Mouse (Mus musculus) urinary bladder, postnatal 4 days (tissue): ENCODE measurements at regions not wholly inside any gene's neighbourhood (a gene's known extent, or its start where the extent isn't known, plus 50 kb on each side); places are given as distances from the start of the nearest gene placed in this dataset.

Experiments used
- DNase-seq, 2 experiments: peaks; one replicate each; pipeline ENCODE4 v3.0.0; 2021 to 2022; ENCODE audit warnings: low spot score in 2 of 2

DNA sequence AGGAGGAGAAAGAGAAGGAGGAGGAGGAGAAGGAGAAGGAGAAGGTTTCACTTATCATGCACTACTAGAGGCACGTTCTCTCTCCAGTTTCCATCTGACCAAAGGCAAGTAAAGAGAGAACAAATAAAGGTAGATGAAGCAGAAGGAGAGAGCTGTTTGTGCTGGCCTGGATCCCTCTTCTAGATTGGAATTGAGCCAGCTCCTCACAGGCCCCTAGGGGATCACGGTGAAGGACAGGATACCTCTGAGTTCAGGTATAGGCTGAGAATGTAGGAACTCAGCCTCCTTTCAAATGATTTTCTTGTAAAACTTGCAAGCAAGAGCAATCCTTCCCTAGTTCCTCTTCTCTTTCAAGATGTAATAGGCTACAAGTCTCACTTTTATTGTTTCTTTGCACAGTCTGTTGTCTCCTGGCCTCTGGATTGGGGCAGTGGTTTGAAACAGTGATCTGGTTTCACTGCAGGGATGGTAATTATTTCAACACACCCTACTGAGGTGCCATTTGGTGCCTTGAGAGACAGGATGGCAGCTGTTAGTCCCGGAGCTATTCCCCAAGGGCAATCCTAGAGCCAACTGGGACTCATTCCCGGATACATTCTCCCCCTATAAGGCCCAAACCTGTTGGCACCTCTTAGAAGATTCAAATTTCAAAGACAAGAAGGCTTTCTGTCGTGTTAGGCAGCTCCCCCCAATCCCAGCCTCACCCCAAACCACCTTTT lies 134.8 kb downstream of the Gm9817 start:
- no peak for DNase-seq

DNA sequence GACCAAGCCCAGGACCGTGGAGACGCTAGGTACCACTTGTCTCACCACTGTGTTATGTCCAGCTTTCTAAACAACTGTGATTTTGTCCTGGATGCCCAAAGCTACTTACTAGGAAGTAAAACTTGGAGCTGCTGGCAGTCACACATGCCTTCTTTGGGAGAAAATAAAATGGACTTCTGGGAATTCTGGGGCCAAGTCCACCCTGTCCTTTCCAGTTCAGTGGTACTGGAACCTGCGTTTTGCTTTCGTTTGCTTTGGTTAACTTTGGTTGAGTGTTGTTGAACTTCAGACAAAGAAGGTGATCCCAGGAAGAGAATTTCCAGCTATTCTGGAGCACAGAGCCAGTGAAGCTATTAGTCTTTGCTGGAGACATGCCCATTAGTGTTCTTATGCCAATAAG lies 139.8 kb downstream of the Gm9817 start:
- no peak for DNase-seq

DNA sequence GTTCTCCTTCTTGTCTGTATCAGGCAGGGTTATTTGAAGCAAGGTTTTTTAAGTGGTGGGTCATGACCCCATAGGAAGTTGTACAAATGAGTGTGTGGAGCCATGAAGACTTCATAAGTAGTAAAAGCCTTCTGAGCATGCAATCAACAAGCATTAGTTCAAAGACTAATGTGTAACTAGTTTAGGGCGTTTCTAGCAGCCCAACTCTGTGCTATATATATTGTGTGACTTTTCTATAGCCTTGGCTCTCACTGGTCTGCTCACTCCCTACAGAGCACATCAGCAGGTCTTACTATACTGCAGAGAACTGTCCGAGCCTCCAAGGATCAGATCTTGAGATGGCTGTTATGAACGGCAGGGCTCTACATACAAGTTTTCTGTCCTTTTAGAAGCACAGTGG lies 141.2 kb downstream of the Gm9817 start:
- no peak for DNase-seq

DNA sequence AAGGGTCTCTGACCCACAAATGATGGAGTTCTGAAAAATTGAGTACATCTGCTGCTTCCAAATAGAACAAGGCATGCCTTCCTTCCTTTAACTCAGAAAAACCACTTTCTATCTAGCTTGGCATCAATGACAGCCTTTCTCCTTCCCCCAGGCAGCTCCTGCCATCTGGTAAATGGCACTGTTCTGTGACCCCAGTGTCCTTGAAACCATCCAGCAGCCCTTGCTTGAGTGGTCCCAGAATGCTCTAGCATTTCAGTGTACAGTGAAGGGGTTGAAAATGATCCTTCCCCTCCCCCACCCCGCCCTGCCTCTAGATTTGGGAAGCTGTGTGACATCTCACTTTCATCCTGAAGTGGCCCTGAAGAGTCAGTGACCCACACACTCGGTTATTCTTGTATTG lies 152.3 kb downstream of the Gm9817 start:
- no peak for DNase-seq

DNA sequence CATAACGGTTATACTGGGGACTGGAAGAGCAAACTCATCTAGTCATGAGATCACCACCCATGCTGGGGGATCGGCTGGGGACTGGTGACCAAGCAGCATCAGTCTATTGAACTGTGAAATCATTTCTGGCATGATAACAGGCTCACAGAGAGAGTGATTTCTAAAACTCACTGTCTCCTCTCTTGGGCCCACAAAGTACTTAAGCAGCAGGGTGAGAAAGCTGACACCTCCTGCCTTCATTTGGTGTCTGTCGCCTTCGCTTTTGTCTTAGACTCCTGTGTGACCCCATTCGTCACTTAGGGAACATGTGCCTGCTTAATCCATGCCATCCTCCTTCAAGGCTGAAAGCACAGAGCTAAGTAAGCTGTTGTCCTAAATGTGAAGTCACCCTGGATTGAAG lies 154.3 kb upstream of the Mylip start:
- DNase-seq, result no peak

DNA sequence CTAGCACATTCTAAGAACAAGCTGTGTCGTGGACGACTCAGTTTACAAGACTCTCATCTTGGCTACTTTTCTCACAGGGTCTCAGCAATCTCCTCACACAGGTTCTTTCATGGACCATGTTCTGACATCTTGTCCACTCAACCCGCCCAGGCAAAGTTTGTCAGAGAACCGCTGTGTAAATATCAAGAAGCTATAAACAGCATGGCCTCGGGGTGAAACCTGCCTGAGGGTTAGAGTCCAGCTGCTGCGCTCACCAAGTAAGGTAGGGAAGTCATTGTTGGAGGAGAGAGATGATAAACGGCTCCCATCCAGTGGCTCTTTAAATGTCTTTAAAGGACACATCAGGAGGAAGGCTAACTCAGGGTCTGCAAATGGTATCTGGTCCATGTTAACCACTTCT lies 151.3 kb upstream of the Mylip start:
- DNase-seq, result no peak

DNA sequence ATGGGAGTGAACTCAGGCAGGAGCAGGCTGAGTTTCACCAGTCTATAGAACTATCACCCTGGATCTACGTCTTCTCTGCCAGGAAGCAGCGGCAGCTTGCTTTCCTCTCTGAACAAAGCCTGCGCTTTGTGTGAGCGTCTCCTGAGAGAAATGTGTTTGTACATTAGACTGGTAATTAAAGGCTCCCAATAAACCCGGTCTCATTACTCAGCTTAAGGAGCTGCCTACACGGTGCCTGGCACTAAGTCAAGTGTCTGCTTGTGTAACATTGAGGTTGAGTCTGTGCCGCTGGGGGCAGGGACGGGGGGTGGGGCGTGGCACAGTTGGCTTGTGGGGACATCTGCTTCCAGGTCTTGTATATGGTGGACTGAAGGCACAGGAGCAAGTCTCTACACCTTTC lies 150.4 kb upstream of the Mylip start:
- DNase-seq, result no peak

DNA sequence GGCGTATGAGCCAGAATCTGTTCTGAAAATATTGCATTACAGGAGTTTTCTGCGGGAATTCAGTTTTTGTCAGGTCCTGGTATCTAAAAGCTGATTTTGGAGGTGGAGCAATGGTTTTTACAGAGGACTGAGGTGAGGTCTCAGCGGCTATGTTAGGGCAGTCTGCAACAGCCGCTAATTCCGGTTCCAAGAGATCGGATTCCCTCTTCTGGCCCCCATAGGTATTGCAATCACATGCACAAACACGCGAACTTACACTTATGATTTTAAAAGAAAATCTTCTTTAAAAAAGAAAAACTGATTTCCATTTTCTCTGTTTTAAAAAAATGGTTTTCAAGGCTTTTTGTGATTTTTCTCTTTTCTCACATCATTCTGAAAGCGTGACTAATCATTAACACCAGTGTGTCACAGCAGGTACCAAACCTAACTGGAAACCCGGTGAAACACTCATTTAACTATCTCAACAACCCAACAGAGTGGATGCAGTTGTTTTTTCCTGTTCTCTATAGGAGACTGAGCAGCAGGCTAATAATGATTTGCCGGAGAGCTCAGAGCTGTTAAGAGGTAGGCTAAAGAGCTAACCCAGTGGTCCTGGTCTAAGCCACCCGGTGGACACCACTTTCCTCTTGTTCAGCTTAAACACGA lies 149.4 kb upstream of the Mylip start:
- DNase-seq, result no peak

DNA sequence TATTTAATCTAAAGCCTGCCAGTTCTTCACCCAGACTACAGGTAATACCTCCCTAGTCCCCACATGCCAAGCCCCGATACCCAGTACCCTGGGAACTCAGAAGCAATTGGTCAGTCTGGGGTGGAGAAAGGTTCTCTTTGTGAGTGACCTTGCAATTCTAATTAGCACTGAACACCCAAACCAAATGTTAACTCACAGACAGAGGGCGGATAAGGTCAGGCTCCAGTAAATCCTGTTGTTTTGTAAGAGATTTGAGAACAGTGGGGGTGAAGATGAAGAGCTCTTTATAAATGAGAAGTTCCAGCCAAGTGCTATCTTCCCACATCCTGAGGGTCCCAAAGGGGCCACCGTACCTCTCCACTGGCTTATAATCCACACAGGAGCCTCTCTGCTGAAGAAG lies 147.3 kb upstream of the Mylip start:
- DNase-seq, result no peak

DNA sequence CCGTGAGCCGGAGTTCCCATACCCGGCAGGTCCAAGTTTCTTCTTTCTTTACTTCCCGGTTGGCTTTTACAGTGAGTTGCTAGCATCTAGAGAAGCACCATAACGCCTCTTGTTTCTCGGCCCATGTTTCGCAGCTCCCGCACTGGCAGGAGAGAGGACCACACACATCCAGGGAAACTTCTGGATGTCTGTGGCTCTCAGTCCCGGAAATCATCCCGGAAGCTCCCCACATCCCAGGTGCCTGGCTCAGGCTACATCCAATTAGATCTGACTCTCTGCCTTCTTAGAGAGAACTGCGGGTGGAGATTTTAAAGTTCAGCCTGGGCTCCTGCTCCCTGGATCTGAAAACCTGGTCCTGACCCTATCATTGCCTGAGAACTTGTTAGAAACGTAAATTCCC lies 146.8 kb upstream of the Mylip start:
- DNase-seq, result no peak

DNA sequence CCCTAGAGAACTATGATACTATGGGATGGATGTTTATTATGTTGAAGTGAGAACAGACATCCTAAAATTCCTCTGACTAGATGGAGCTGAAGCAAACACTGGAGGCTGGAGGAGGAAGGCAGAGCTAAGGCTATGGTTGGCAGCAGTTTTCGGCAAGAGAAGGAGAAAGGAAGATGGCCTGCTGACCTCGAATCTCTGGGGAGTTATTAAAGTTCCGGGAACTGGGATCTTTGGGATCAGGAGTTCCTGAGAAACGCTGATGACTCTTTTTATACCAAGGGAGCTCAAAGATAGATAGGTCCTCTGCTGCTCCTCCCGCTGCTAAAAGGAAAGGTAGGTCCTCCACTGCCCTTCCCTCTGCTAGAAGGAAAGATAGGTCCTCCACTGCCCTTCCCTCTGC lies 143.9 kb upstream of the Mylip start:
- DNase-seq, result no peak

DNA sequence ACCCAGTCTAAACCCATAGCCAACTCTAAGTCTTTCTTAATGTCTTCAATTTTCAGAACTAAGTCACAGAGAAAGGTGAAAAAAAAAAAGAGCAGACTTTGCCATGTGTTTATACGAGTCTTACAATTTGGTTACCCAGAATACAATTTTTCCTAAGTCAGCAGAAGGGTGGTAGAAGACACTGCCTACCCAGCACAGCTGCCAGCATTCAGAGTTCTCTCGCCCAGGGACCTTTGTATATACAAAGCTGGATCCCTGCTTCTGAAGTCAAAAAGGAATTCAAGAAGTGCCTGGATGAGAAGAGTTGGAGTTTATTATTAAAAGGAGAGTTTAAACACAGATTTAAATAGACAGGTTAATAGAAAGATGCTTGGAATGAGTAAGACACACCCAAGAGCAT lies 143.2 kb upstream of the Mylip start:
- no peak for DNase-seq

DNA sequence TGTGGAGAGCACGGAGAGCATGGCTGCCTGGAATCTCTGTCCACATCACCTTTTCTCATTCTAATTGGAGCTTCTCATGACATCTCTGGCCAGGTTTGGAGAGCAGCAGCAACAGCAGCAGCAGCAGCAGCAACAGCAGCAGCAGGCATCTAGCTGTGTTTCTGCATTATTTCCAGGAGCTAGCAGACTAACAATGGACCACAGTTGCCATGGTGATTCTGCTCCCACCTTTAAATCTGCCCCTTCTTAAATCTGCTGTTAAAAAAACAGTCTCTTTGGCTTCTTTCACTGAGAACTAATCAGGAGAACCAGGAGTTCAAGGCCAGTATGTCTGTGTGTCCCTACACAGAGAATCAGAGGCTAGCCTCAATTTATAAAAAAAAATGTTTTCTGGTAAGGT lies 139.5 kb upstream of the Mylip start:
- DNase-seq, result no peak

DNA sequence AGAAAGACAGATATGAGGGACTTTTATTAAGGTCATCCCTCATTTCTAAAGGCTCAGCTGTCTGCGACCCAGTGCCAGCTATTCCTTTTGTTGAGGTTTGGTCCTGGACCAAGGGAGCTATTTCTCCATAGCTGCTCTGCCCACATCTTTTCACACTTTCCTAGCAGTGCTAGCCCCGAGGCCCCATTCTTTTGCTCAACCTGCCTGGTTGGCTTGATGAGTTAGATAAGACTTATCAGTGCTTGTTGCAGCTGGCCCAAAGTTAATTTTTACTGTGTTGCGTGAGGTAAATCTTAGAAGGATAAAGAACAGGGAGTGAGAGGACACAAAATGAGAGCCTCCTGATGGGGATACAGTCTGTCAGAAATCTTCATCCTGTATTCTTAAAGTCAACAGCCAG lies 138.5 kb upstream of the Mylip start:
- DNase-seq, result no peak

DNA sequence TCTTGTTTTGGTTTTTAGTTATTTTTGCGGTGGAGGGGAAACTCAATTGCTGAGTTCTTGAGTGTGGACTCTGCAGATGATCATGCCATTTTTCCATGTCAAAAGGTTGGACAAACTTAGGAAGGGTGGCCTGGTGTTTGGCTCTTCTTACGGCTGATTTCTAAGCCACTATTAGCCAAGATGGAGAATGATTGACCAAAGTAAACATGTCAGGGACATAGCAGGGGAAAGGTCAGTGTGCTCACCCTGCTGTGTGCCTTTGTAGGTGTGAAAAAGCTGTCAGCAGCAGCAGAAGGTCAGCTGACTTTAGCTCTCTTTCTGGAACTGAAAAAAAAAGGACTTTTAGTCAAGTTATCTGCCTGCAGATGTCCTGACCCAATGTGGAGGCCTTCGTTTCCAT lies 137.4 kb upstream of the Mylip start:
- no peak for DNase-seq

DNA sequence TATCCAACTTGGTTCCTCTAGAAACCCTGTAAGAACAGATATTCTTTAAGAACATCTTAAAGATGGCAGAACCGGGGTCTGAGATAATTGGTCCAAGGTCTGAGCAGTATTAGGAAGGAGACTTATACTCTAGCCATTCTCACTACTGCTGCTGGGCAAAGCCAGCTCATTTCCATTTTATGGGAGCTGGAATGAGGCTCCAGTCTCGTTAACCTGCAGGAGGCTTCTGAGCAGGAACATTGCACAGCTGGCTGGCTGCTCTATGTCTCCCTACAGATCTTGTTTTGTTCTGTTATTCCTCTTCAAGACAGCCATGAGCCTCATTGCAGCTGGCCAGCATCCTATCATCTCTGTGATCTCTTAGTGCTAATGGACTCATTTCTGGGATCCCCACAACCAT lies 136.3 kb upstream of the Mylip start:
- DNase-seq, result no peak

DNA sequence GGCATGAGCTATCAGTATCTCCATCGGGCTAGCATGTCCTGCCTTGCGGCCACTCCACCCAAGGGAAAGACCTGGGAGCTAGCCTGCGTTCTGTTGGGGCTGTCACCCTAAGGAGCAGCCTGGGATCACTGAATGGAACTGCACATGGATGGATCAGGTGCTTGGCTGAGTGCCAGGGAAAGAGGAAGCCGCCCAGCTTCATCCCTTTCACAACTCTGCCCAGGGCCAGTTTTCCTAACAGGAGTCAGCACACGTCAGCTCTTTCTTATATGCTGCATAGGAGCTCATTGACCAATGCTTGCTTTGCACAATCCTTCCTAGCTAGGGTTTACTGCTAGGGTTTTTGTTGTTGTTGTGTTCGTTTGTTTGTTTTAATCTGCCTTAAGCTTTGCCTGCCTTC lies 134.3 kb upstream of the Mylip start:
- no peak for DNase-seq

DNA sequence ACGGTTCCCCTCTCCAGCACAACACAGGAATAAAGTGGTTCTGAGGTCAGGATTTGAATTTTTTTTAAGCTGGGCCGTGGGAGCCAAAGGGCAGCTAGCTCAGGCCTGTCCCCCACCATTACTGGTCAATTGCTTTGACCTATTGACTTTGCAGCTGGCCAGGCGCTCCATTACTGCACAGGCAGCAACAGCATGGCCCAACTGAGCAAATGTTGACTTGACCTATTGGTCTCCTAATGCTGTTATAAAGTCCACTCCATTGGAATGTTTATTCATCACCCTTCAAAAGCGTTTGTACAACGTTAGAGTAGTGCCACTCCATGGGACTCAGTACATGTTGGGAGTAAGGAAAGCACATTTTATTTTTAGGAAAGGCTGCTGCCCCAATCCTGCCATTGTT lies 127.5 kb upstream of the Mylip start:
- DNase-seq, result no peak

DNA sequence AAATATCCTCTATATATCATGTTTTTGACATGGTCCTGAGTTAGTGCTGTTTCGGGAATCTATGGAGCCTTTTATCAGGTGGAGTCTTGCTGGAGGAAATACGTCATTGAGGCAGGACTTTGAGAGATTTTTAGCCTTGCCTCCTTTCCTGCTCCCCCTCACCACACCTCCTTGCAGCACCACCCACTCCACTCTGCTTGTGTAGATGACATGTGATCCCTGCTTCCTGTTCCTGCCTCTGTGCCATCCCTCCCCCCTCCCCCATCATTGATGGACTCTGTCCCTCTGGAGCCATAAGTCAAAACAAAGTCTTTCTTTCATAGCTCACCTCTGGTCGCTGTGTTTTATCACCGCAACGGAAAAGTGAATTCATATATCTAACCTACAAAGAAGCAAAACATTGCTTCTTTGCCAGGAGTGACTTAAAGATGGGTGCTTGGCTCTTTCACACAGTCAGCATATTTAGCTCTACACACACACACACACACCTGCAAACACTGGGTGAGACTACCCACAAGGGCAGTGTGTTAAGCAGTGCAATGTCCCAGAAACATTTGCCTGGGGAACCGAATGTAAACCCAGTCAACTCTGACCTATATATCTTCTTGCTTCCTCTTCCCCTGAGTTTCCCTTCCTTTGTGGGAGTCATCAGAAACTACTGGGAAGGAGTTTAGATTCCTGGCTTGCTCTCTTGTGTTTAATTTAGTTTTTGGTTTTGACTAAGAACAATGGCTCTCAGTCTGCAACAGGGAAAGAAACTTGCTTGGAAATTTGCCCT lies 123.1 kb upstream of the Mylip start:
- DNase-seq, result no peak

DNA sequence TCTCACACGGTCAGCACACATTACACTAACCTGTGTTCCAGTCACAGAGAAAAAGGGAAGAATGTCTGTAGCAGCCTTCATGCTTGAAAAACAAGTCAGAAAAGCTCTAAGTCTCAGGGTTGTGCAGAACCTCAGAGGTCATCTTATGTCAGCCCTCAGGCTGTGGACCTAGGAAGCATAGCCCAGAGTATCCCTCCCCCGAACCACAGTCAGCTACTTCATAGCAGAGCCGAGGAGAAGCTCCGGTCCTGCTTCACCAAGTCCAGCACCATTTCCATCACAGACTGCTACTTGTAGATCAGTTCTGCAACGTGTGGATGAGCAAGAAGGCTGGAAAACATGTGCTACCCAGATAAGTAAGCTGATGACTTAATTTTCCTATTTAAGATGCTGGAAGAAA lies 122.1 kb upstream of the Mylip start:
- DNase-seq, result no peak

DNA sequence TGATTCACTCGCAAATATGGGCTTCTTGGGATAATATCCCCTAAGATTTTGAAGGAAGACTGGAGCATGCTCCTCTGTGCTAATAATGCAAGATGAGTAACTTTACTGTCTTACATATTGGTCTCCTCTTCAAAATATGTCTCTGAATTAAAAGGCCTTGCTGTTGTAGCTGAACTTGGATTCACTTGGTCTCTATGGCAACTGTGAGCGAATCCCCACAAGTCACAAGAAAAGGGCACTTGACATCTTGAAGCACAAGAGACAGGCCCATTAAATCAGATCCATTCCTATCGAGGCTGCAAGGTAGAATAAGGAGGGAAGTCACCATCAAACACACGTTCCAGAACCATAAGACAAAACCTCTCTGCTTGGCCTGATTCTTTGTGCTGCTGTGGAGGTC lies 121.6 kb upstream of the Mylip start:
- no peak for DNase-seq

DNA sequence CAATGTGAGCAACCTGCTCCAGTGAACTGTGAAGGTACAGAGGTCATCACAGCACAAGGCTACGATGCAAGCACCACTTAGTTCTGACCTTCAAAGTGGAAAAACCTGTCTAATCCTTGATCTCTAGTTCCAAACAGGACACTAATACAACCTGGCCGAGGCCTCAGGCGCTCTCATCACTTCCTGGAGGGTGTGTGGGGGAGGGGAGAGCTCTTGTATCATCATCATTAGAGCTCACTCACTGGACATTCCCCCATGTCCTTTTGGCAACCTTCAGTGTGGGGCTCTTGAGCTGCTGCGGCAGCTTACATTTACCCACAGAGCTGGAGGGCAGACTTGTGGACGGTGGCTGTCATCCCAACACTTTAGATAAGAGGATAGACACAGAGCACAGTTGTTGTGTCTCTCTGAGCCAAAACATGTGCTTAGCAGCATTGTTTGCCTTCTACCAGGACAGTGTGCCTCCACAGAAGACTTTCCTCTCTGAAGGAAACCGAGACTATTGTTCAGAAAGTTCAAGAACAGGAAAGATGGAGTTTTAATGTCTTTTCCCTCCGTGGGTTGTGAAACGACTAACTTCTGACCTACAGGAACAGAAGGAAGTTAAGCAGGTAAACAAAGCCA lies 115.2 kb upstream of the Mylip start:
- no peak for DNase-seq

DNA sequence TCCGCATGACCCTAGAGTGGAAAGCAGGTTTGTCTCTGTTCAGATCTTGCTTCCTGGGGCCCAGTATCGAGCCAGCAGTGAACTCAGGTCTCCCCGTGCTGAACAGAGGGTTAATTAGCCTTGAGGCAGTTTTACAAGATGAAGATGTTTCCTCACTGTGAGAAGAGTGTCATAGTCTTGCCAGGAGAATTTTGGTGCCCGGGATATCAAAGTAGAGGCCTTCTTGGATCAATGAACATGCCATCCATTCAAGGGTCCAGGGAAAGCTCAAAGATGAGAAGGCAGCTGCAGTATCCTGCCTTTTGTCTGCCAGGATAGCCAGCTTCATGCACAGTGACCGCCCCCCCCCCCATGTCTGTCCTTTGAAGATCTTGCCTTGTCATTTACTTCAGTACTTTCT lies 114.2 kb upstream of the Mylip start:
- no peak for DNase-seq
